Mouse (Mus musculus) ES-Bruce4 (cell line): Measurements from ENCODE around the gene 1190007I07Rik.
"Not testable (repeated sequence)": the region's sequence is repeated elsewhere in the genome, so short reads cannot be mapped to it uniquely, and the experiment has no call there.

Experiments used
- CTCF ChIP-seq: IDR thresholded peaks from one replicate; pipeline ENCODE4 v1.8.1; 2011; ENCODE audit warnings: low read depth, low read length
- EP300 ChIP-seq: IDR thresholded peaks from 2 replicates; pipeline ENCODE4 v1.6.1; 2011; ENCODE audit warnings: low read depth, low read length; ENCODE audit not compliant: insufficient read depth
- POLR2A ChIP-seq: IDR thresholded peaks from one replicate; pipeline ENCODE4 v1.8.1; 2011; ENCODE audit warnings: low read length; ENCODE audit not compliant: insufficient read depth

DNA sequence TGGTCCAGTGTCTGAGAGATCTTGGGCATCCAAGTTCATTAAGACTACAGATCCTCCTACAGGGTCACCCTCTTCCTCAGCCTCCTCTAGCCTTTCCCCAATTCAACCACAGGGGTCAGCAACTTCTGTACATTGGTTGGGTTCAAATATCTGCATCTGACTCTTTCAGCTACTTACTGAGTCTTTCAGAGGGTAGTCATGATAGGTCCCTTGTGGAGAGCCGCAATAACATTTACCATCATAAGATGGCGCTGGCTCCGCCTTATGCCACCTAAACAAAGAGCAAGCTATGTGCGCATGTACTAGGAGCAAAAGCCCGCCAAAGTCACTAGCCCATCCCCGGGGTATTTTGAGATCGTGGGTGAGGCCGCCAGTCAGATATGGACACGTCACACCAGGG lies 33.4 kb downstream of the 1190007I07Rik start:
- not testable (repeated sequence) for TF ChIP-seq CTCF, POLR2A, EP300
